Mouse (Mus musculus) hindbrain, embryonic 13.5 days (tissue): ENCODE data around the gene Slc22a18. TPM values are rescaled to one million over a fixed set of nuclear protein-coding genes. Genes with fewer than 3 reads are reported as not detected.
"Not testable (repeated sequence)": the region's sequence is repeated elsewhere in the genome, so short reads cannot be mapped to it uniquely, and the experiment has no call there.

Experiments
- ATAC-seq: fragments of 200-750 bp; cut with Nextera tagmentation; 2 replicates; pipeline ENCODE4 v1.8.0; 2017; ENCODE audit warnings: moderate TSS enrichment; ENCODE audit not compliant: low FRiP score
- H3K27ac ChIP-seq: fragments of 300-500 bp; sonication (generic); 2 replicates; pipeline ENCODE4 v1.5.1; 2015; ENCODE audit warnings: inconsistent platforms, mild to moderate bottlenecking, moderate library complexity
- H3K27me3 ChIP-seq: fragments of 300-500 bp; sonication (generic); 2 replicates; pipeline ENCODE4 v1.6.1; 2015; ENCODE audit warnings: mild to moderate bottlenecking, inconsistent platforms
- H3K36me3 ChIP-seq: fragments of 300-500 bp; sonication (generic); 2 replicates; pipeline ENCODE4 v1.6.1; 2015; ENCODE audit warnings: mild to moderate bottlenecking, inconsistent platforms
- H3K4me1 ChIP-seq: fragments of 300-500 bp; sonication (generic); replicated peaks from 2 replicates; pipeline ENCODE4 v1.6.1; 2015; ENCODE audit warnings: inconsistent platforms
- H3K4me2 ChIP-seq: fragments of 300-500 bp; sonication (generic); 2 replicates; pipeline ENCODE4 v1.6.1; 2015; ENCODE audit warnings: inconsistent platforms, mild to moderate bottlenecking, moderate library complexity
- H3K4me3 ChIP-seq: fragments of 300-500 bp; sonication (generic); 2 replicates; pipeline ENCODE4 v1.5.1; 2015; ENCODE audit warnings: mild to moderate bottlenecking, inconsistent platforms
- H3K9ac ChIP-seq: fragments of 300-500 bp; sonication (generic); 2 replicates; pipeline ENCODE4 v1.6.1; 2015; ENCODE audit warnings: mild to moderate bottlenecking, inconsistent platforms
- H3K9me3 ChIP-seq: fragments of 300-500 bp; sonication (generic); 2 replicates; pipeline ENCODE4 v1.6.1; 2016; ENCODE audit warnings: inconsistent platforms
- WGBS: fragments of 180-500 bp; shearing (Covaris S2); methylation state at CpG from one replicate; pipeline ENCODE4 v1.1.7; 2015; 5-methylcytosine and 5-hydroxymethylcytosine counted together
- polyA plus RNA-seq: library from polyadenylated mRNA; unstranded; fragments of >200 nt; fragmentation: Nextera tagmentation; extraction: Ambion mirVana; gene quantifications from 2 replicates; pipeline ENCODE4 v1.2.1, GENCODE M21; 2015

Slc22a18 gene
- polyA plus RNA-seq, 1 experiment from 2014 or later: 0.78 TPM

DNA sequence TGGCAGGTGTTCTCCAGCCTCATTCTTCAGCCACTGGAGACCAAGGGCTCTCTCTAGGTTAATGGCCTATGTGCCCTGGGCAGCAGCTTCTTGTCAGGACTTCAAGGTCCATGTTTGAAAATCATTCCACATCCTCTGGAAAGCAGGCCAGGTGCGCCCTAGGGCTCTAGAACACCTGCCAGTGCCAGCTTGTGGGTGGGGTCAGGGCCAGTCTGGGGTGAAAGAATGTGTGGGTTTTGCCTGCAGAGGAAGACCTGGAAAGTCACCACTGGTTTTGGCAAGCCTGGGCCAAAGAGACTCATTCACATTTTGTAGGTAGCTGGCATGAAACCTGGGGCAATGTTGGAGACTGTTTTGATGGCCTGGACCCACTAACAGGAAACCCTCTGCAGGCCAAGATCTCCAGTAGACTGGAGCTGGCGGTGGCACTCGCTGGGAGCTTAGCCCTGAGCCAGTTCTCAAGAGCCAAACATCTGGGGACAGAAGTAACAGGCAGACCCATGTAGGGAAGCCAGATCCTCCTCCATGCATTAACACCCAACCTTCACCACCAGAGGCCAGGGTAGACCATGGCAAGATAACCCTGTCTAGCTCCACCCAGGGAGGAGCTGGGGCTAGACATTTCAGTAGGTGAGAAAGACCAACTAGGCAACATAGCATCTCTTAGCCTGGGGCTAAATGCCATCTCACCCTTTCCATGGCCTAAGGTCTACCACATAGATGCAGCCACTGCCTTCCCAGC lies 37.2 kb downstream of the Slc22a18 start:
- H3K27ac ChIP-seq: no peak overlapping the region
- H3K9me3 ChIP-seq: no peaks in the 10 kb centered on the region
- peaks cover 5% of the 10 kb centered on the region; the same call in 1 of the 2 replicates for H3K27me3 ChIP-seq
- H3K4me3 ChIP-seq: no peak overlapping the region
- no peak overlapping the region for H3K4me2 ChIP-seq
- no peak overlapping the region for H3K9ac ChIP-seq
- H3K36me3 ChIP-seq: peaks cover 34% of the 10 kb centered on the region
- H3K4me1 ChIP-seq: no peaks in the 10 kb centered on the region
- no peak for ATAC-seq
- WGBS: 91% methylated on average over 3 of the region's 3 CpGs

DNA sequence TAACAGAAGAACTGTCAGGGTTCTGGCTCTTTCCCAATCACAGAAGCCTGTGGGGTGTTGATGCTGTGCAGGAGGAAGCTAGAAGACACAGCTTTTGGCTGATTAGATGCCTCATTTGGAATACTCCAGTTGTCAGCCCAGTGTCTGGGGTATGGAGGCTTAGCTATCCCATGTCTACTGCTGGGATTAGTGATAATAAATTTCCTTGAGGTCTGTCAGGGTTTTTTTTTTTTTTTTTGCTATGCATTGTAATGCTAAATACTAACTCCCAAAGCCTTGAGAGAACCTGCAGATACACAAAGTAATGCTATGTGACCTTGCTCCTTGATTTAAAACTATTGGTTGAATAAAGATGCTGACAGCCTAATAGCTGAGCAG lies 37.8 kb downstream of the Slc22a18 start:
- H3K27me3 ChIP-seq: peaks cover 1% of the 10 kb centered on the region; the same call in 1 of the 2 replicates
- no peak overlapping the region for H3K4me2 ChIP-seq
- no peaks in the 10 kb centered on the region for H3K4me1 ChIP-seq
- no peak overlapping the region for H3K9ac ChIP-seq
- H3K9me3 ChIP-seq: no peaks in the 10 kb centered on the region
- peaks cover 40% of the 10 kb centered on the region for H3K36me3 ChIP-seq
- ATAC-seq: no peak
- H3K4me3 ChIP-seq: no peak overlapping the region
- H3K27ac ChIP-seq: no peak overlapping the region

DNA sequence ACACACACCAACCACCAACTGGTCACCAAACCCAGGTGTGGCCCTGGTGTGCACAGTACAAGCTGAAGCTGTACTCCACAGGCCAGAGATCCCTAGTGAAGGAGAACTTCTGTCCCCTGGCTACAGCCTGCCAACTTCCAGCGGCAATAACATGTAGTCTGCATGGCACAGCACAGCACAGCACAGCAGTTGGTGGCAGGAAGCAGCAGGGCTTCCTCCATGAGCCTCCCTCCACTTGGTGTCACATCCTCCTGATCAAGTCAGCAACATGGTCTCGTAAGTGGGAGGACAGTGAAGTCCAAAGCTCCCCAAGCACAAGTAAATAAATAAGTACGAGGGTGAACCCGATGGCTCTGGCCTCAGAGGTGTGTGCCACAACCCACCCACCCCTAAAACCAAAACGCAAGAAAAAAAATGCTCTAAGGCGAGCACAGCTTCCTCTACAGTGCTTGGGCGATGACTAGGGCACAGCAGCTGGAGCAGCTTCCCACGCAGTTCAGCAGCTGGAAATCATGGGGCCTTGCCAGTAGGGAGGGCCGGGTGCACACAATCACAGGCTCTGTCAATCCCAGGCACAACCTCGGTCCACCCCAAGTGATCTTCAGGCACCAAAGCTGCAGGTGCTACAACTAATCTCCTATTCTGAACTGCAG lies 40.4 kb downstream of the Slc22a18 start:
- no peak overlapping the region for H3K9ac ChIP-seq
- no peaks in the 10 kb centered on the region for H3K4me1 ChIP-seq
- ATAC-seq: no peak
- H3K36me3 ChIP-seq: peaks cover 65% of the 10 kb centered on the region
- no peak overlapping the region for H3K4me3 ChIP-seq
- no peak overlapping the region for H3K4me2 ChIP-seq
- no peak overlapping the region for H3K27ac ChIP-seq
- WGBS: 92% methylated on average over 10 of the region's 10 CpGs
- no peaks in the 10 kb centered on the region for H3K9me3 ChIP-seq
- H3K27me3 ChIP-seq: no peaks in the 10 kb centered on the region

DNA sequence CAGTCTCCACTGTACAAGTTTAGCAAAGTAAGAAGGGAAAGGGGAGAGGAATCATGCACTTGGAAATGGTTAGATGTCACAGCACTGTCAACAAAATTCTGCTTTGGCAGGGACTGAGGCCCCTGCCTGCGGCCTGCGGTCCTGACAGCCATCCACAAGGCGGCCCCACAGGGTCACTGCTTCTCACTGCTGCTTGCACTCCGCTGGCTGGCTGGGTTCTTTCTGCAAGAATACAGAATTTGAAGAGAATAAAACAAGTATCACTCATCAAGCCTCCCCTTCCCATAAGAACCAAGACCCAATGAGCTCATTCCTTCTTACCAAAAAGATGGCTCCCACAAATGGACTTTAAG lies 40.9 kb downstream of the Slc22a18 start:
- Histone ChIP-seq H3K4me2 (no peak overlapping the region), H3K27me3 (no peaks in the 10 kb centered on the region), H3K4me1 (no peaks in the 10 kb centered on the region), H3K9ac (no peak overlapping the region), H3K27ac (no peak overlapping the region), H3K36me3 (peaks cover 70% of the 10 kb centered on the region), H3K9me3 (no peaks in the 10 kb centered on the region), H3K4me3 (no peak overlapping the region)
- ATAC-seq: no peak
- WGBS: 93% methylated on average over 4 of the region's 4 CpGs

DNA sequence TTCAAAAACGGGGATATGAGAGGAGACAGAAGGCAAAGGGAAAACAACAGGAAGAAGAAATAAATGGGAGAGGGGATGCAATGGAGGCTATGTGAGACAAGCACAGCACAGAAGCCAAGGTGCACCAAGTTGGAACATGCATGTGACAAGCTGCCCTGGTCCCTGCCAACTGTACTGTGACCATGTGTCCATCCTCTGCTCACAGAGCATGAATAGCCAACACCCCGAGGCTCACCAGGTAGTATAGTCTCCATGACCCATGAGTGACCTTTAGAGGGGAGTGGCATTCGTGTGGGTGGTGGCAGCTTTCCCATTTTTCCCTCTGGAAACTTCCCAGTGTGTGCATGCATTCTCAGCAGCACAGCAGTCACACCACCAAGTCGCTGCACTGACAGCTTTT lies 45.8 kb downstream of the Slc22a18 start:
- Histone ChIP-seq H3K4me1 (no peaks in the 10 kb centered on the region), H3K4me2 (no peak overlapping the region), H3K4me3 (no peak overlapping the region), H3K27ac (no peak overlapping the region), H3K9ac (no peak overlapping the region), H3K36me3 (peaks cover 98% of the 10 kb centered on the region), H3K27me3 (no peaks in the 10 kb centered on the region), H3K9me3 (no peaks in the 10 kb centered on the region)
- no peak for ATAC-seq
- 83% methylated on average over 4 of the region's 4 CpGs for WGBS

DNA sequence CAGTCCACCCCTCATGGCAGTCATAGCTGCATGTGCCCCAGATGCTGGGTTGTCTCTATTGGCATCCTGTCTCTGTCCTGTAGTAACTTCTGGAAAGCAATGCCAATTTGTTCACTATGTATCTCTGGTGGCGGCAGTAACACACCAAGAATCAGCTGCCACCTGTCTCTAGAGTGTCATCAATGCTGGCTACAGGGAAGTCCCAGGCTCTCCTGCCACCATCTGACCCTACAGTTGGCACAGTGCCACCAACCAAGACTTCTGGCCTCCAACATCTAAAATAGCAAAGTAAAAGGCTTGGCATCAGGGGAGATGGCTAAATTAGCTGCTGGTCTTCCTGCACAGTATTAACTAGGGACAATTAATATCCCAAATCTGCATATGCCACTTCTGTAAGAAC lies 58.9 kb downstream of the Slc22a18 start:
- Histone ChIP-seq H3K36me3 (peaks cover 99% of the 10 kb centered on the region), H3K4me2 (no peak overlapping the region), H3K27ac (no peak overlapping the region), H3K9ac (no peak overlapping the region), H3K4me1 (0 out of 2 replicates have a peak, but pooled peaks cover 2% of the 10 kb centered on the region), H3K4me3 (no peak overlapping the region), H3K9me3 (no peaks in the 10 kb centered on the region), H3K27me3 (no peaks in the 10 kb centered on the region)
- ATAC-seq: no peak
- WGBS: 89% methylated on average over 1 of the region's 1 CpGs

DNA sequence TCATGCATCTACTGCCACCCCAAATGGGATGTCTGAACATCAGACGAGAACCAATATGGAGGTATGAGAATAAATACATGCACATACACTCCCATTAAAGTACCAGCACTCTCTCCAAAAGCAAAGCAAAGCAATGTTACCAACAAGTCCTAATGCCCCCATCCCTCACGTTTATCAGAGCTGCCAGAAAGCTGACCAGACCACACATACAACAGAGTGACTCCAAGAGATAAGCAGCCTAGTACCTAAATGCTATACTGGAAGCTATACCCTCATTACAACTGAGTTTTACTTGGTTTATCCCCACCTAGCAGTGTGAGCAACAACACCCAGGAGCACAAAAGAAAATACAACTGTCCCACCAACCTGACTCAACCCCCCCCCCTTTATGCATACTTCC lies 59.7 kb downstream of the Slc22a18 start:
- H3K27ac ChIP-seq: no peak overlapping the region
- H3K27me3 ChIP-seq: no peaks in the 10 kb centered on the region
- no peak for ATAC-seq
- H3K9me3 ChIP-seq: no peaks in the 10 kb centered on the region
- WGBS: 87% methylated on average over 2 of the region's 2 CpGs
- no peak overlapping the region for H3K4me3 ChIP-seq
- H3K9ac ChIP-seq: no peak overlapping the region
- peaks cover 99% of the 10 kb centered on the region for H3K36me3 ChIP-seq
- H3K4me1 ChIP-seq: 0 out of 2 replicates have a peak, but pooled peaks cover 2% of the 10 kb centered on the region
- no peak overlapping the region for H3K4me2 ChIP-seq

DNA sequence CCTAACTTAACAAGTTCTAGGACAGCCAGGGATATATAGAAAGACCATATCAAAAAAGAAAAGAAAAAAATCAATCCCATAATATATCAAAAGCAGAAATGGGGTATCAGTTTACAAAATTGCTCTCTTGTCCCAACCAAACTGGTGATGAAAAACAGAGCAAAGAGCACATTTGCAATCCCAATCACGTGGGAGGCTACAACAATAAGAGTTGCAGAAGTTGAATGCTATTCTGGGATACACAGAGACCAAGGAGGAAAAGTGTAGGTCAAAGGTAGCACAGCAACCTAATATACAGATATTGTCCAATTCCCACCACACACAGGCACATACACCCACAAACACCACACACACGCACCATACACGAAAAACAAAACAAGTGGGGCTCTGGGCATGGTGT lies 62.7 kb downstream of the Slc22a18 start:
- Histone ChIP-seq H3K9me3 (no peaks in the 10 kb centered on the region), H3K4me2 (no peak overlapping the region), H3K36me3 (peaks cover 82% of the 10 kb centered on the region), H3K4me1 (0 out of 2 replicates have a peak, but pooled peaks cover 2% of the 10 kb centered on the region), H3K27ac (no peak overlapping the region), H3K27me3 (no peaks in the 10 kb centered on the region), H3K9ac (no peak overlapping the region), H3K4me3 (no peak overlapping the region)
- 91% methylated on average over 3 of the region's 3 CpGs for WGBS
- ATAC-seq: no peak

DNA sequence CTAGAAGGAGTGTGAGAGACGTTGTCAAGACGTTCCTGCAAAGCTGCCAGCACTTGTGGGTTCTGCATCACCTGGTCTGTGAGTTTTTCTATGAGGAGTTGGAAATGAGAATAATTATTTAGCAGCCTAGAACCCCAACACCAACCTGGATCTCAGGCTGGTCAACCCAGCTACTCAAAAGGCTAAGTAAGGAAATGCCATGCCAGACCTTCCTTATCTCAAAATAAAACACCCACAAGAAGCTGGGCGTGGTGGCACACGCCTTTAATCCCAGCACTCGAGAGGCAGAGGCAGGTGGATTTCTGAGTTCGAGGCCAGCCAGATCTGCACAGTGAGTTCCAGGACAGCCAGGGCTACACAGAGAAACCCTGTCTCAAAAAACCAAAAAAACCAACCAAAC lies 64.7 kb downstream of the Slc22a18 start:
- H3K4me3 ChIP-seq: not testable (repeated sequence)
- peaks cover 63% of the 10 kb centered on the region for H3K36me3 ChIP-seq

DNA sequence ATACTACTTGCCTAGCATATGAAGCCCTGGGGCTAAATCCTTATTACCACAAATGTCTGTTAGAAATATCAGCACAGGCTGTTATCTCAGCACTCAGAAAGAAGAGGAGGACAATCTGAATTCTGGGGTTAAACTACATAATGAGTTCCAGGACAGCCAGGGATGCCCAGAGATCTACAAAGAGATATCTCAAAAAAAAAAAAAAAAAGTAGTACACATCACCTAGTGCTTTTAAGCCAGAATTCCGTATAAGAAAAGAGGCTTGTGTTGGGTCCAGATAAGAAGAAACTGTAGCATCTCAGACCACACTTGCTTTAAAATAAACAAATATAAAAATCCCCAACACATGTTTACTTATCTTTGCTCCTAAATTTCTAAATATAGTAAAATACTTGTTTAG lies 65.1 kb downstream of the Slc22a18 start:
- Histone ChIP-seq H3K9me3 (no peaks in the 10 kb centered on the region), H3K27ac (no peak overlapping the region), H3K4me2 (no peak overlapping the region), H3K36me3 (peaks cover 59% of the 10 kb centered on the region), H3K27me3 (no peaks in the 10 kb centered on the region), H3K4me1 (peaks cover 14% of the 10 kb centered on the region), H3K4me3 (no peak overlapping the region), H3K9ac (no peak overlapping the region)
- WGBS: 87% methylated on average over 1 of the region's 1 CpGs
- no peak for ATAC-seq

More for the DNA sequence above, 64.7 kb downstream of the Slc22a18 start:
- not testable (repeated sequence) for H3K4me1 ChIP-seq, H3K9me3 ChIP-seq, H3K27me3 ChIP-seq, H3K9ac ChIP-seq, H3K4me2 ChIP-seq, H3K27ac ChIP-seq, ATAC-seq
- WGBS: 95% methylated on average over 6 of the region's 6 CpGs

DNA sequence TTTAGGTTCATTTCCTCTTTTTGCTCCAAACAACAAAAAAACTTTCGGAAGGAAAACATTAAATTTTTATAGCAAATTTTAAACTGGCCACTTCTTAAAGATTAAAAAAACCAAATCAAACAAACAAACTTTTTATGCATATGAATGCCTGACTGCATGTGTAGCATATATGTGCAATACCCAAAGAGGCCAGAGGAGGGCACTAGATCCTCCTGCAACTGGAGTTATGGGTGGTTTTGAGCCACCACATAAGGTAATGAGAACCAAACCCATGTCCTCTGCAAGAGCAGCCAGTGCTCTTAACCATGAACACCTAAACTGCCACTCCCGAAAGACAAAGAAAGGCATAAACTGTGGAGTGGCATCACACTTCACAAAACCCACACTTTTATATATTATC lies 70.8 kb downstream of the Slc22a18 start:
- Histone ChIP-seq H3K36me3 (peaks cover 4% of the 10 kb centered on the region; the same call in 1 of the 2 replicates), H3K27me3 (no peaks in the 10 kb centered on the region), H3K4me2 (no peak overlapping the region), H3K9me3 (no peaks in the 10 kb centered on the region), H3K4me3 (no peak overlapping the region), H3K27ac (no peak overlapping the region), H3K9ac (no peak overlapping the region), H3K4me1 (peaks cover 50% of the 10 kb centered on the region)
- no peak for ATAC-seq
- 93% methylated on average over 2 of the region's 2 CpGs for WGBS

DNA sequence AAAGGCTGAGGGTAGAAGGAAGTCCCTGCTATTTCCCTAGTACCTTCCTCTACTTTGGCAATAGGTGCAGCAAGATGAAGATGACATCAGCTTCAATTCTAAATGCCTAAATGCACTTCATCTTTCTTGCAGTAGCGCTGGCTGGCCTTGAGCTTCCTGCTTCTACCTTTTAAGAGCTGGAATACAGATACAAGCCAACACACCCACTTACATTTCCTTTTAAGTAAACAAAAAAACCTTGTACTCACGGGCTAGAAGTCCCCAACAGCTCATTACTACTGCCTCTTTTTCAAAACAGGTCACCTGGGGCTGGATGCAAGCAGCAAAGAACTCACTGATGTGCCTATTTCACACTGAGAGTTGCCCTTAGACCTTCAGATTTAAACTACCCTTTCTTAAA lies 73.0 kb downstream of the Slc22a18 start:
- H3K27me3 ChIP-seq: no peaks in the 10 kb centered on the region
- 75% methylated on average over 2 of the region's 2 CpGs for WGBS
- peaks cover 56% of the 10 kb centered on the region for H3K4me1 ChIP-seq
- no peaks in the 10 kb centered on the region; the same call in 1 of the 2 replicates for H3K36me3 ChIP-seq
- no peak for ATAC-seq
- H3K9me3 ChIP-seq: no peaks in the 10 kb centered on the region
- no peak overlapping the region for H3K4me3 ChIP-seq
- H3K27ac ChIP-seq: no peak overlapping the region
- peak overlapping the region; percentile 10; the same call in 1 of the 2 replicates for H3K9ac ChIP-seq
- 0 out of 2 replicates have a peak overlapping the region, but pooled peaks have one; percentile 11 for H3K4me2 ChIP-seq
